Mouse (Mus musculus) layer of hippocampus, adult 11-12 months (tissue): ENCODE measurements around the gene Tceal3.
"Not testable (repeated sequence)": the region's sequence is repeated elsewhere in the genome, so short reads cannot be mapped to it uniquely, and the experiment has no call there.

Source experiments
- DNase-seq: peaks from one replicate; pipeline ENCODE4 v3.0.0; 2022; ENCODE audit warnings: low spot score

The Tceal3 gene

DNA sequence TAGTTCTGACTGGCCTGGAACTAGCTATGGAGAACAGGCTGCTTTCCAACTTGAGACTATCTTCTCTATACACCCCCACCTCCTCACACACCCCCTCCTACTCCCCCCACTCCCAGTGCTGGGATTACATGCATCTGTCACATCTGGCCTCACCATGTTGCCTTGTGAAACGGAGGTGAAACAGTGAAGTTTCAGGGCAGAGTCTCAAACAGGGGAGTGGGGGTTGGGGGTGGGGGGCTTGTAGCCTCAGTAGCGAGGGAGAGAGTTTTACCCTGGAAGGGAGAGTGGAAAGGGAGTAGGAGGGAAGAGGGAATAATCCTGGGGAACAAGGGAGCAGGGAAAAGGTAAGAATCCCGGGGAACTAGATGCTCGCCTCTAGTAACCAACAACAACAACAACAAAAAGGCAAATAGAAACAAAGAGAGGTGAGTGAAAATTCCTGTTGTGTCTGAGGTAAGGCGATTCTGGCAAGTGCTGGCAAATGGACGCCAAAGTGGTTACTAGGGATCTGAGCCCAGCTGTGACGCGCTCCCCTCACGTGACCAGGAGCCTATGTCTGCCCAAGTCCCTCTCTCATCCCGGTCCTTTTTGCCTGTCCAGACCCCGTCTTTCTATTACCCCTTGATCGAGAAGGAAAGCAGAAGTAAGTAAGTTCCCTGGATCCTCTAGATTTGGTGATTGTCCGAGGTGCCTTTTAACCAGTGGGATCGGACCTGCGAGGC lies 117.0 kb downstream of the Tceal3 start, which contains the start of gene Tceal1:
Tceal1 (plus strand) TSS at position 537 of the 722 bp plus-strand sequence.
- peak; percentile 76 for DNase-seq

DNA sequence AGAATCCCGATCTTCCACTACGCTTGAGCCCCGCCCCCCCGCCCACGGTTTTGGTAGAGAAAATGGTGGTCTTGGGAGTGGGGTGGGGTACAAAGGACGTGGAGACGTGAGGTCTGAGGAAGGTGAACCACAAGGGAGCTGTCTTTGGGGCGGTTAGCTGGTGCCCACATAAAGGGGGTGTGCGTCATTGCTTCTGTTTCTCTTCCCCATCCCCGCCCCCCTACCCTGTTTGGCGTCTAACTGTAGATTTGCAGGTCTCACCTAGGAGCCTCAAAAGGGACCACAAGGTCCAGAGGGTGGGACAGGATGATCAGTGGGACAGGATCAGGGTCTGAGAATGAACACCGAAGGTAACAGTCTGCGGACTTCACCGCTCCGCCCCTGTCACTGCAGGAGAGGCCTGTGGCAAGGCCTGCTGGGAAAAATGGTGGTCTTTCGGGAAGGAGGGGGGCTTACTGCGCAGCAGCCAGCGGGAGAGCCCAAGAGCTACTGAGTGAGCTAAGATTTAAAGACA lies 117.6 kb downstream of the Tceal3 start:
- peak; percentile 22 for DNase-seq

DNA sequence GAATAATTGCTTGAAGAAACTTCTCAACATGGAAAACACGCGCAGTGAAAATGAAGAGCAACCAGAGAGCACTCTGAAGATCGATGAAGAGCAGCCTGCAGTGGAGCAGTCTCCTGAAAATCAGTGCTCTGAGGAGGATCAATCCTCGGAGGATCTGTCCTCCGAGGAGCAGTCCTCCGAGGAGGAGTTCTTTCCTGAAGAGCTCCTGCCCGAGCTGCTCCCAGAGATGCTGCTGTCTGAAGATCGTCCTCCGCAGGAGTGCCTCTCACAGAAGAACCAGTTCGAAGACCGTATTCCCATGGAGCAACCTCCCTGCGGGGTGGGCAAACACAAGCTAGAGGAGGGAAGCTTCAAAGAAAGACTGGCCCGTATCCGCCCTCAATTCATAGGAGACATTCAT lies 118.1 kb downstream of the Tceal3 start:
- DNase-seq: no peak

DNA sequence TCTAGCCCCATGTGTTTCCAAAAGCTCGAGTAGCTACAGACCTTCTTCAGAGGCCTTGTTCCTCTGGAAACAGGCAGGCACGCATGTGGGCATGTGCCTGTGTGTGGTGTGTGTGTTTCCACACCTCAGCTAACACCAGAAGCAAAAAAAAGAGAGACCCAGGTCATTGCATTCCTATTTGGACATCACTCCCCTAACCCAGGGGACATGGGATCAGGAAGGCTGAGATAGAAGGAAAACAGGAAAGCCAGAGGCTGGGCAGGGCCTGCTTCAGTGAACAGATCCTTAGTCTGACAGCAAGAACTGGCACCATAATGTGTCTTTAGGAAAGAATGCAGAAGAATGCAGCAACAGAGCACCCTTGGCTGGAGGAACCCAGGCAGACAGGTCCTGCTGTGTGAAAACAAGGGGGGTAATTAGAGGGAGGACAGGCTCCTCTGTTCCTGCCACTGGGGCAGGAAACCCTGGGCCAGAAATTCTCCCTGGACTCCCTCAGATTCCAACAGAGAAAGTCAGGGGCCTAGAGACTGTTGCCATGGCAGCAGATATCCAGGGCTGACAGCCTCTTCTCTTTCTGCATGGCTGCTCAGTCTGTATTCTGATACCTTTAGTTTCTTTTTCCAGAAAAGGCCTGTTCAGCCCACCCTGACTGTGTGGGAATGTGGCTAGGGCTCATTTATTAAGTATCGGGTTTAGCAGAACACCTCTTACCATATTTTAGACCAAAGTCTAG lies 124.3 kb downstream of the Tceal3 start:
- not testable (repeated sequence) for DNase-seq
